11 mouse cellular contexts compared by ENCODE assay signal in genomic region chr4:119939786-119940185, GRCm38 (mm10).
"Had no signal": no experiment of that assay in that cellular context is flagged by ENCODE, and none has a peak within 500 bp of the region (broad histone marks: within the 10 kb centered on the region; RNA-seq: fewer than 3 reads in every experiment).

No protein-coding gene starts in this region.

- H3K27me3 ChIP-seq: kidney, embryonic 15.5 days; limb, embryonic 12.5 days; liver, embryonic 13.5 days; lung, embryonic 15.5 days; midbrain, embryonic 12.5 days had no signal

- H3K9me3 ChIP-seq: kidney, embryonic 15.5 days; limb, embryonic 12.5 days; liver, embryonic 13.5 days; lung, embryonic 15.5 days; midbrain, embryonic 12.5 days had no signal

- H3K4me2 ChIP-seq: kidney, embryonic 15.5 days; limb, embryonic 12.5 days; liver, embryonic 13.5 days; lung, embryonic 15.5 days; midbrain, embryonic 12.5 days had no signal

- H3K4me3 ChIP-seq: kidney, embryonic 15.5 days; limb, embryonic 12.5 days; liver, embryonic 13.5 days; lung, embryonic 15.5 days; midbrain, embryonic 12.5 days had no signal

- DNase-seq: layer of hippocampus, adult 9-11 months; liver; liver, embryonic 13.5 days; liver, postnatal 0 days; lung, postnatal 14 days; thymus, postnatal 36 days had no signal

- H3K4me1 ChIP-seq: limb, embryonic 12.5 days; liver, embryonic 13.5 days had no signal

- H3K36me3 ChIP-seq: kidney, embryonic 15.5 days; limb, embryonic 12.5 days; liver, embryonic 13.5 days; lung, embryonic 15.5 days; midbrain, embryonic 12.5 days had no signal

- H3K9ac ChIP-seq: kidney, embryonic 15.5 days; limb, embryonic 12.5 days; liver, embryonic 13.5 days; liver, postnatal 0 days; lung, embryonic 15.5 days; midbrain, embryonic 12.5 days had no signal

- H3K27ac ChIP-seq: kidney, embryonic 15.5 days; limb, embryonic 12.5 days; liver, embryonic 13.5 days; lung, embryonic 15.5 days; midbrain, embryonic 12.5 days had no signal

- ATAC-seq: liver, postnatal 0 days; midbrain, embryonic 16.5 days had no signal
